Mouse (Mus musculus): ENCODE data around the gene Exosc6. TPM values are rescaled to one million over a fixed set of nuclear protein-coding genes. Genes with fewer than 3 reads are reported as not detected.

Gene Exosc6
- not detected for polyA plus RNA-seq (2017; shearing (Covaris generic))

GRCm38 (mm10) chr8:111056158-111056663 lies at the start of gene Exosc6:
TSS of gene Exosc6 (plus strand) at chr8:111056339.

DNA sequence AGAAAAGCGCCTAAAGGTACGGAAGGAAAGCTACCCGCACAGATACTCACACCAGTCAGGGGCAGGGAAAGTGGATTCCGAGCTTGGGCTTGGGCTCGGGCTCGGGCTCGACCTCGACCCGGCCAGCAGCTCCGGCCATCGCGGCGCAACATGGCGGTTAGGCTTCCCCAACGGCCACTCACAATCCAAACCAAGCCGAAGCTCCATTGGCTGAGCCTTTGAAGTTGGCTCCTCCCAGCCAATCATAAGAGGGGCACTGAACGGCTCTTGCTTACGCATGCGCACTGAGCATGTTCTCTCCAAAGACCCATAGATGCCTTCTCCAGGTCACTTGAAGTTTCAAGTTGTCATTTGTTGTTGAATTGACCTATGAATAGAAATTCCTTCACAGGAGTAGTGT lies 24.6 kb upstream of the Exosc6 start, which contains the start of gene Ddx19b:
TSS of gene Ddx19b (minus strand) at position 180 of the 400 bp plus-strand sequence.

GRCm38 (mm10) chr8:111032916-111033315 lies 23.2 kb upstream of the Exosc6 start, which contains the start of gene Aars:
TSS of gene Aars (plus strand) at chr8:111033144.

DNA sequence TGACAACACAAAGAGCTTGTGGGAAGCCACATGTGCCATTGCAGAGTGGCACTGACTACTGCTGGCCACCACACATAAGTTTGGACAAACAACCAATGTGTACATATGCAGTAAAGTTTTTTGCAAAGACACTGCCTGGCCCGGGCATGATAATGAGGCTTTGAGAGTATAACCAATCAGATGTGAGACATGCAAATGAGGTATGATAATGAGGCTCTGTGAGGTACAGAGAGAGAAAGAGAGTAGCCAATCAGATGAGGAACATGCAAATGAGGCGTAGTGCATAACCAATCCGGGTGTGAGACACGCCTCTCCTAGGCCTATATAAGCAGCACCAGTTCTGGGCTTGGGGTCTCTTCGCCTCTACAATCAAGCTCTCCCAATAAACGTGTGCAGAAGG lies 36.2 kb downstream of the Exosc6 start, which contains the start of gene Clec18a:
TSS of gene Clec18a (minus strand) at position 101 of the 400 bp plus-strand sequence.

GRCm38 (mm10) chr8:111093865-111094718 lies 38.0 kb downstream of the Exosc6 start, which contains the start of gene Pdpr:
TSS of gene Pdpr (plus strand) at chr8:111094630.

Other genes starting within 250 kb of the Exosc6 start
- 72.2 TPM for gene Cog4, start 209.7 kb upstream of the Exosc6 start, polyA plus RNA-seq (2017; shearing (Covaris generic))
- 216 TPM for gene Sf3b3, start 209.6 kb upstream of the Exosc6 start, polyA plus RNA-seq (2017; shearing (Covaris generic))
- gene Fuk, start 153.9 kb upstream of the Exosc6 start, polyA plus RNA-seq (2017; shearing (Covaris generic)) = 11.2 TPM
- 5.8 TPM for gene St3gal2, start 136.4 kb upstream of the Exosc6 start, polyA plus RNA-seq (2017; shearing (Covaris generic))
- 23.4 TPM for gene Ddx19a, start 58.5 kb upstream of the Exosc6 start, polyA plus RNA-seq (2017; shearing (Covaris generic))
- 17.6 TPM for gene Ddx19b, start 24.6 kb upstream of the Exosc6 start, polyA plus RNA-seq (2017; shearing (Covaris generic))
- gene Aars, start 23.2 kb upstream of the Exosc6 start, polyA plus RNA-seq (2017; shearing (Covaris generic)) = 60.3 TPM
- not detected for gene Clec18a, start 36.1 kb downstream of the Exosc6 start, polyA plus RNA-seq (2017; shearing (Covaris generic))
- 15.0 TPM for gene Pdpr, start 38.3 kb downstream of the Exosc6 start, polyA plus RNA-seq (2017; shearing (Covaris generic))
- 33.2 TPM for gene Glg1, start 202.9 kb downstream of the Exosc6 start, polyA plus RNA-seq (2017; shearing (Covaris generic))
- gene Rfwd3, start 243.9 kb downstream of the Exosc6 start, polyA plus RNA-seq (2017; shearing (Covaris generic)) = 56.2 TPM

All from activated CD4-positive, CD25-positive, alpha-beta regulatory T cell, adult 9 weeks (primary cell).